Mouse (Mus musculus): ENCODE data around the gene Teddm2. TPM values are rescaled to one million over a fixed set of nuclear protein-coding genes. Genes with fewer than 3 reads are reported as not detected.
"Not testable (repeated sequence)": the region's sequence is repeated elsewhere in the genome, so short reads cannot be mapped to it uniquely, and the experiment has no call there.

The Teddm2 gene
- total RNA-seq, 2 experiments from 2014 or later, result 0.60 to 0.77 TPM

DNA sequence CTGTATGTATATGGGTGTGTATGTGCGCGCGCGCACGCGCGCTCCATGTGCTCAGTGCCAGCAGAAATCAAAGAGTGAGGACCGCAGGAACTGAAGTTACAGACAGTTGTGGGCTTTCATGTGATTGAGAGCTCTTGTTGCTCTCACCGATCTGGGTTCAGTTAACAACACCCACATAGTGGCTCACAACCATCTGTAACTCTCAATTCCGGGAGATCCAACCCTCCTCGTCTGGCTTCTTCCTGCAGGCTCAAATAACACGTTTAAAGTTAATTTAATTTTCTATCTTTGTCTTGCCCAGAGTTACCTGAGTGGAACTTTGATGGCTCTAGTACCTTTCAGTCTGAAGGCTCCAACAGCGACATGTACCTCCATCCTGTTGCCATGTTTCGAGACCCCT, 4.2 kb upstream of the Teddm2 start:
- no peak for DNase-seq

DNA sequence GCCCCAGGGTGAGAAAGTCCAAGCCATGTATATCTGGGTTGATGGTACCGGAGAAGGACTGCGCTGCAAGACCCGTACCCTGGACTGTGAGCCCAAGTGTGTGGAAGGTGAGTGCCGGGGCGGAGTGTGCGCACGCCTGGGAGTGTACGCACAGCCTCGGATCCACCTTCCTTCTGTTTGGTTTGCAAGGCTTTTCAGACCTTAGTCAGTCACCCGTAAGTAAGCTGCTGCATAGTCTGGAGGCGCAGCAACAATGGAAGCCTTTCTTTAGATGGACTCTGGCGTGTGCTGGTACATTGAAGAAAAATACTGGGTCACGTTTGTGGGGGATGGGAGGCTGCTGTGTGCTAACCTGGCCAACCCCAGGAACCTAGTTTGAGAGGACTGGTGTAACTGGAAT, 3.0 kb upstream of the Teddm2 start:
- no peak for DNase-seq

DNA sequence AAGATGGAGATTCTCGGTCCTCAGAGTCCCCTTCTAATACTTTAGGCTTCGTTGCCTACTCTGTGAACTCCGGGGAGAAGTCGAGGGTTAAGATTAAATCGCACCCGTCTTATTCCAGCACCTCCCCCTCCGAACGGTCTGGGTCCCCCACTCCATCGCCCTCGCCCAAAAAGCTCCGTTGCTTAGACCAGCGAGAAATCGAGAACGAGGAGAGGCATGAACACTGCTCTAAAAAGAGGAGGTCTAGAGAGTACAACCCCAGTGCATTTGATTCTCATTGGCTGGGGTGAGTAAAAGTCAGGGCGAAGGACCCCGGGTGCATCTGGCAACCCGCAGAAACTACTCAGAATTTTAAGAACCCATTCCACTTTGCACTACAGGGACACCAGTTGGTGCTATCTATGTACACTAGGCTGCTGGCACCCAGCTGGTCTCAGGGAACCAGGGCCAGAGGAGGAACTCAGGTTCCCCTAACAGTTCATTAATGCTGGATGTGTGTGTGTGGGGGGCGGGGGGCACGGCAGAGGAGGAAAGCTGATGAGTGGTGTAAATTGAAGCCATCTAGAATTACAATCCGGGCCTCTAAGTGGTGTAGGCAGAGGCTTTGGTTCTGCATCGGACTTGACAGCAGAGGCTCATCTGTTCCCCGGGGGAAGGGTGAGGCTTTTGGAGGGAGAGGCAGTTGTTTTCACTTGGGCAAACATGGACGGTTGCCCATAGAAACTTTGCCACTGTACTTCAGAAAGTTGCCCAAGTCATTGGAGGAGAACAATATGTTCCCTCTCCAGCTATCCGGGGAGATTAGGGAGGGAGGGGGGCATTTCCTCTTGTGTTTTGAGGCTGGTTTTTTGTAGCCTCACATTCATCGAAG, 1.1 kb upstream of the Teddm2 start:
- peak; percentile 79 to 86 for DNase-seq

DNA sequence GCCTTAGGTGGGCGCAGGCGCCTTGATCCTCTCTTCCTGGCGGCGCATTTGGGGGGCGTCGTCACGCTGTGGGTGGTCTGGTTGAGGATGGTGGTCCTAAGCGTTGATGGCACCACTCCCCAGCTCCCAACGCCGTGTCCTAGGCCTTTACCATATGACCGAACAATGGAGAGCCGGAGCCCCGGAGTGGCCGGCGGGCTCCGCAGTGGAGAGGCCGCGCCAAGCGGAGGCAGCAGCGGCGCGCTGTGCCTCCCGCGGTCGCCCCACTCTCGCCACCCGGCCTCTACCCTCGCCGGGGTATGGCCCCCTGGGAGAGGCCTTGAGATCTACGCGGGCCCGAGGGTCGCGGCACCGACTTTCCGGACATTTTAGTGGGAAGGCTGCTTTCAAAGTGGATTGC, 353 bp upstream of the Teddm2 start:
- no peak for DNase-seq

DNA sequence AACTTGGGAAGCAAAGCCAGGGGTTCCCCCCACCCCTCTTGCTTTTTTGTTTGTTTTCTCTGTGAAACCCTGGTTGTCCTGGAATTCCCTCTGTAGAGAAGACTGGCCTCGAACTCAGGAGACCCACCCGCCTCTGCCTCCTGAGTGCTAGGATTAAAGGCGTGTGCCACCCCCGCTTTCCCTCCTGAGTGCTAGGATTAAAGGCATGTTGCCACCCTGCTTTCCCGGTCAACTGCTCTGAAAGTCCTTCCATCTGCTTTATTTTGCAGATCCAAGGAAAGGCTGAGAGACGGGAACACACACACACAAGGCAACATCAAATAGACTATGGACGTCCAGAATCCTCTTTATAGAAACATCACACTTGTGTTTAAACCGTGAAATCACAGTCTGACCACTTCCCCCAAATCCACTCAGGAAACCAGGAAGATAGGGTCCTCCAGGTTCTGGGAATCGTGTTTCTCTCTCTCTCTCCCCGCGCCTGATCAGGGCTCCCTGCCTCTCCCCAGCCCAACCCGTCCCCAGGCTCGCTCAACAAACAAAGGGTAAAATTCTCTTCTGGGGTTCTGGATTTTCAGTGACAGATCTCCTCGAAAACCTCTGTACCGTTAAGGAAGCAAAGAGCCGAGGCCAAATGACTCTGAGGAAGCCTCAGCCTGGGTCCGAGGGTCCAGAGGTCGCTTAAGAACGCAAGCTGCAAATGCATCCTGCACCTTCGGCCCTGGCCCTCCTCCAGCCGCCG, 868 bp downstream of the Teddm2 start:
- DNase-seq, result no peak

DNA sequence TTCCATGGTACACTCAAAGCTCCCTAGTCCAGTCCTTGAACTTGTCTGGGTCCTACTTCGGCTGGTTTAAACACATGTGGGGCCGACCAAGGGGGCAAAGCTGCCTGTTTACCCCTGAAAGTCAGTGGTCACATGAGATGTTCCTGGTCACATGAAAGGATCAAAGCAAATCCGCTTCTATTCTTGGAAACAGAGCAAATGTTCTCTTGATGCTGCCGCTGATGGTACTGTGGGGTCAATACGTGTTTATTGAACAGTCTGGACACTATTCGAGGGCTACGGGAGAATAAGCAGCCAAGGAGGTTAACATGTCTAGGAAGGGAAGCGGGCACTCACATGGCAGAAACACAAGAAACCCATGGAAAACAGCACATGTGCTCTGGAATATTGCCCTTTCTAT, 2.8 kb downstream of the Teddm2 start:
- no peak for DNase-seq

DNA sequence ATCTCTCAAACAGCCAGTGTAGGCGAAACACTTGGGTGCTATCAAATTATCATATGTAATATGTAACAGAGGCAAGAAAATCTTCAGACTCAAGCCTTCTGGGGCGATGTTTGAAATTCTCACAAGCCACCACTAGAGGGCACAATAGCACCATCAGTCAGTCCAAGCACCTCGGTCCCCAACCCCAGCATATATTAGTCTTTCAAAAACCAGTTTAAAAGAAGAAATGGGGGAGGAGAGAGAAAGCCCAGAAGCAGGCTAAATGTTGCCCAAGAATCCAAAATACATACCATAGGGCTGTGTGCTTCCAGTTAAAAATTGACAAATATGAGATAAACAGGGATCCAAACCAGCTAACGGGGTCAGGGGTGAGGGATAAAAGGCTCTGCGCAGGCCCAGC, 5.0 kb downstream of the Teddm2 start:
- peak; percentile 79 to 86 for DNase-seq

DNA sequence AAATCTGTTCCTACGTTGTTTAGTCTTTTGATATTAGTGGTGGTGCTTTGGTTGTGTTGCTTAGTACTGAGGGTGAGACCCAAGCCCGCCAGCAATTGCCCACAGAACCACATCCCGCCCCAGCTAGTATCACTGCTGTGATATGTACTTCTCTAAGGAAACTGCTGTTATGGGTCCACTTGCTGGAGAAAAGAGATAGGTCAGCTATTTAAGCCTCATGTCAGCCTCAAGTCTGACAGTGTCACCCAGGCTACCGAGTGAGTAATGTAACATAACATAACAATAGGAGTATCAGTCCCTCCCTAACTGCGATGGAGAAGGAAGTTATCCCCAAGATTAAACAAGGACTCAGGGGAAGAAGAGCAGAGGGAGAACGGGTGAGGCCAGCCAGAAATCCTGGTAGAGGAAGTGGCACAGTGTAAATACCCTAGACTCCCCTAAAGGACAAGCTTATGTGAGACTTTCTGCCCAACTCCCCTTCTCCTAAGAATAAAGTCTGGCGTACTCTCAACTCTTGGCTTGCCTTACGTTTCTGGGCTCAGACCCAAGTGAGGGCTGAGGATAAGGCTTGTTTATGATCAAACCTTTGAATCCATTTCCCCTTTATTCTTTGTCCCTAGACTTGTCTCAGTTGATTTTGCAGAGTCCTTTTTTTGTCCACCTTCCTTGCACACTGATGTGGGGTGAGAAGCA, 5.7 kb downstream of the Teddm2 start:
- no peak for DNase-seq

DNA sequence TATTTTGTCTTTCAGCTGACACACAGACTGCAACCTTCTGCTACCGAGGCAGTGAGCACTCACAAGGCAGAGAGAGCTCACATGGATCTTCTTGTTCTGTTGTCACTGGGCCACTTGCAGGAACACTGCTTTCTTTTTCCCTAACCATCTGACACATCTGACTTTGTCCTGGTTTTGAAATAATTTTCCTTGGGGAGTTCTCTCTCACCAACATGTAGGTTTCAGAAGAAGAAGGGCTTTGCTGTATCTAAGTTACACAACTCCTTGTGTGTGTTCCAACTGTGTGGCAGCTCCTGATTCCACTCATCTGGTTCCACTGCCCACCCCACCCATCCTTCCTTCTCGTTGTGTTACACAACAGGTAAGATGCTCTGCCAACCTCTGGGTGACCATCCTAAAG, 6.3 kb downstream of the Teddm2 start:
- peak in 1 of 2 experiments; percentile 50 for DNase-seq

DNA sequence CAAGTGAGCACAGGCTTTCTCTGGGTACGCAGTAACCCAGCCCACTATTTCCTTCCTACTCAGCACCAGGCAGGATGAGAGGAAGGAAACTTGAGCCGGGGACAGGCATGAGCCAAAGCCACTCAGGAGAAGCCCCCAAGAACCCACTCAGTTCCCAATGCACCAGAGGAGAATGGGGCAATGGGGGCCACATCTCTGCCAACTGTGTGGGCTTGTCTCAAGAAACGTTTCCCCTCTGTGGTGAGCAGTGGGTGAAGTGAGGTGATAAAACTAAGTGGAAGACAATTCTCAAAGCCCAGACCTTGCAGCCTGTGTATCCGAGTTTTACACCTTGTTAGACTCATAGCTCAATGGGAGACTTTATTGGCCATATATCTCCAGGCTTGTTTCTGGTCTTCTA, 8.6 kb downstream of the Teddm2 start, which contains the start of gene Teddm1a:
TSS of gene Teddm1a (plus strand) at position 301 of the 400 bp plus-strand sequence.
- DNase-seq, result no peak

DNA sequence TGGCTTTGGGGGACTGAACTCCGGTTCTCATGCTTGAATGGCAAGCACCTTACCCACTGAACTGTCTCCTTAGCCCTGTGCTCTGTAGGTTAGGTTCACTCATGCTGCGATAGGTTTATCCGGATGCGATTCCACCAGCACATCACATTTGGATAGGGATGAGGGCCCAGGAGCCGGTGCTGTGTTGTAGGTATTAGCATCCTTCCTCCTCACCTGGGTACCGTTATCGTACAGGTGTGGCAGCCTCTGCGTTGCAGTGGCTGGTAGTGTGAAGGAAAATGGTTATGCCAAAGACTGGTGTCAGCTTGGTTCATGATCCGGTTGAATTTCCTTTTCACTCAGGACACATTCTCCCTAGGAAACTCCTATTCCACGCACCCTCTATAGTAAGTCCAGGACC, 9.9 kb downstream of the Teddm2 start:
- DNase-seq, result no peak

DNA sequence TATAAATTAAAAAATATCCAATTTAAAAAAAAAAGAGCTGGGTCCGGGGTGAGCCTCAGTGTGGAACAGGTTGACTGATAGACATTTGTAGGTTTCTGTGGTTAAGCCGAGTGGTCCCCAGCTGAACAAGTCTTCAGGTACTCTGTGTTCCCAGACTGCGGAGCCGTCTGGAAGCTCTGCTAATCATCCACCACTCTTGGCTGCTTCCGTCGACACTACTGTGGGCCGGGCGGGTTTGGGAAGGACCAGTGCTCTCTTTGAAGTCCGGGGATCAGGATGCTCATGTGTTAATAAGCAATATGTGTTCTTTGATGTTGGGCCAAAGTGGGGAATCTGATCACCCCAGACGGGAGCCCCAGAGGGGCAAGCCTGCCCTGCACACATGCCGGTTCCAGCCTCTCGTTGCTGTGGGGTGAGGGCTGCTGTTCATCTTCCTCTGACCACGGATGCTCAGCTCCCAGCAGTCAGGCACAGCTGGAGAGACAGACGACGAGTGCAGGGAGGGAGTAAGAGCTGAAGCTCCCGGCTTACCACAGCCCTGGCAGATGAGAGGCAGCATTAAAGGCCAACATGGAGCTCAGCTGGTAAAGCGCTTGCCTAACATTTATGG, 13.9 kb downstream of the Teddm2 start:
- DNase-seq, result no peak

DNA sequence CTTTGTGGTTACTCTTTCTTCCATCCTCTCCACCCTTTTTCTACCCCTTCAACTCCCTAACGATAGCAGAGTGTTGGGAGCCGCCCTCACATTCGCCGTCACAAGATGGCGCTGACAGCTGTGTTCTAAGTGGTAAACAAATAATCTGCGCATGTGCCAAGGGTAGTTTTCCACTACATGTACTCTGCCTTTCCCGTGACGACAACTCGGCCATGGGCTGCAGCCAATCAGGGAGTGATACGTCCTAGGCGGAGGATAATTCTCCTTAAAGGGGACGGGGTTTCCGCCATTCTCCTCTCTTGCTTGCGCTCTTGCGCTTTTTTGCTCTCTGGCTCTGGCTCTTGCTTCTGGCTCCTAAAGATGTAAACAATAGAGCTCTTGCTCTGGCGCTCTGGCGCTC, 19.6 kb downstream of the Teddm2 start:
- DNase-seq, result not testable (repeated sequence)

DNA sequence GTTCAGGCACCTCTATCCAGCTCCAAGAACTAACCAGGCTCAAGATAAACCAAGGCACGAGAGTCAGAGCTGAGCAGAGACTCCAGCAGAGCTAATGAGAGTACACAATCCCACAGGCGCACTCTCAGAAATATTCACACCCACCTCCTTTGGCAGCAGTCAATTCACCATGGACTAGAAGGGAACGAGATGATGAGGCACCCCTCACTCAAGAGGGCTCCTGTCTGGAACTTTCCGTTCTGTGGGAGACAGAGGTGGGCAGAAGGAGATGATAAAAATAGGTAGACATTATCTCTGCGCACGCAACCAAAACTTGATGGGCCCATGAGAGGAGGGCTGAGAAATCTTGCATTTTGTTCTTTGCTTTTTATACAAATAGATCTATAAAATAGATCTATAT, 26.0 kb downstream of the Teddm2 start, which contains the start of gene Teddm1b:
TSS of gene Teddm1b (plus strand) at position 301 of the 400 bp plus-strand sequence.
- no peak for DNase-seq

DNA sequence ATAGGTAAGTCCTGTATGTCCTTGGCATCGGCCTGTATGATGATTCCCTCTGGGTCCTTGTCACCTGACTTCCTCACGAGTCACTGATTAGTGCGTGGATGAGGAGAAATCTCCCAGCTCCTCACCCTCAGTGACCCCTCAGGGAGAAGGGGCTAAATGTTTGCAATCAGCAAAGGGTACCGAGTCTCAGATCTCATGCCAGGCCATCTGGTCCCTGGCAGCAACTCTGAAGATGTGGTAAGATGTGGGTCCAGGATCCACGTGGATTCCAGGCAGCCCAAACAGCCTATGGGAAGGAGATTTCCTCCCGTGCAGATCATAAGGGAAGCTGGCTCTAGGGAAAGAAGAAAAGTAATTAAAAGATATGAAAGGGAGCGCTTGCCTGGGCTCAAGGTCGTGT, 44.1 kb downstream of the Teddm2 start:
- DNase-seq, result no peak

DNA sequence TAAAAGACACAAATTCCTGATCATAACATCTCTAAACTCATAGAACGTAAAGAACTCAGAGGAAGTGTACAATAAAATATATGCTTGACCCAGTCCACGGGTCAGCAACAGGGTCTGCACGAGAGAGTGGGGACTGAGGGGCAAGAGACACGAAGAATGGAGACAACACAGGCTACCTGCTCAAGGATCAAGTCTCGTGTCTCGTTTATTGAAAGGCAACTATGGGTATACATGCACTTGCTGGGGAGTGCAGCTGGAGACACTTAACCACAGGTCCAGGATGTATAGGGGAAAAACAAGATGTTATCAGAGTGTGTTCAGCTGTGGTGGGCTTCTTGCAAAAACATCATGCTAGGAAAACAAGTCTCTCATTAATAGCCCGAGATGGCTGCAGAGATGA, 47.3 kb downstream of the Teddm2 start:
- not testable (repeated sequence) for DNase-seq

DNA sequence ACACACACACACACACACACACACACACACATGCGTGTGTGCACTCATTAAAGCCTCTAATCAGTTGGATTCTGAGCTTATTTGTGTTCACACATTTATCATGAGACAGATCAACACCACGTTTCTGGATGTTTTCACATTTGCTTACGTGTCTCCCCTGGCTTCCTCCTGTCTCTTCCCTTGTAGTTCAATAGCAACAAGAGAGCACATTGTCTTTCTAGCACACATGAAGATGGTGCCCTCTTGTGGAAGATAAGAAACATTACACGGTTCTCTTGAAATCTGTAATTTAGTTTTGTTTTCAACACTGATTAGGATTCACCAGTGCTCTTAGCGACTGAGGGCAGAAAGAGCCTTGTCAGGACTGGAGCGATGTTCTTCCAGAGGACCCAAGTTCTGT, 53.2 kb downstream of the Teddm2 start:
- peak in 1 of 2 experiments; percentile 26 for DNase-seq

DNA sequence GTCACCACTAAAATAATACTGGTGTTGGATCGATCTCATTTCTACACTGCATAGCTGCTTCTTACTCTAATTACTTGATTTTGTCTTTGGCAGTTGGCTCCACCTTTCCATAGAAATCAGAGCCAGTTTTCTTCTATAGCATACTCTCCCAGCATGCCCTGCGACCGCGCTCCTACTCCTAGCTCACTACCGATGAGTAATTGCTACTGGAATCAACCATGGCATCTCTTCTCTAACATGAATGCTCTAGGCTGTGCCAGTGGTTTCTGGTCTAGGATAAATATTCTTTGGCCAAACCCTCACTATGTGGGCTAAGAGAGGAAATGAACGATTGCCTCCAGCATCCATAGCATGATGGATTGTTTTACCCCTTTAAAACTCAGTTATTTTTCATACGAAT, 53.6 kb downstream of the Teddm2 start:
- DNase-seq, result no peak

DNA sequence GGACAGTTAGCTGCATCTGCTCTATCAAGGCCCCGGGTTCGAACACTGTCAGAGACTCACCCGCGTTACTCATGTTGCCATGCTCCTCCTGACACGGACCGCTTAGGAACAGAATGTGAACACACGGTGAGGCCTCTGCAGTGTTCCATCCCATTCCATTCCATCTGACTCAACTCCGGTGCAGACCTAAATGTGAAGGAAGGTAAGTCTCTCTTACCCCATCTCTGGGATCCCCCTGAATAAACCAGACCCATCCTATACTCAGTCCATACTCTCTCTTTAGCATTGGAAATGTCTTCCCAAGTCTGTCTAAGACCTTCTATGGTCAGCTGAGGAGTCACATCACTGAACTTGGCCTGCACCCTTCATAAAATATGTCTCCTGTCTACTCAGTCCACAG, 56.0 kb downstream of the Teddm2 start, which contains the start of gene Rgsl1:
TSS of gene Rgsl1 (minus strand) at position 101 of the 400 bp plus-strand sequence.
- DNase-seq, result no peak

DNA sequence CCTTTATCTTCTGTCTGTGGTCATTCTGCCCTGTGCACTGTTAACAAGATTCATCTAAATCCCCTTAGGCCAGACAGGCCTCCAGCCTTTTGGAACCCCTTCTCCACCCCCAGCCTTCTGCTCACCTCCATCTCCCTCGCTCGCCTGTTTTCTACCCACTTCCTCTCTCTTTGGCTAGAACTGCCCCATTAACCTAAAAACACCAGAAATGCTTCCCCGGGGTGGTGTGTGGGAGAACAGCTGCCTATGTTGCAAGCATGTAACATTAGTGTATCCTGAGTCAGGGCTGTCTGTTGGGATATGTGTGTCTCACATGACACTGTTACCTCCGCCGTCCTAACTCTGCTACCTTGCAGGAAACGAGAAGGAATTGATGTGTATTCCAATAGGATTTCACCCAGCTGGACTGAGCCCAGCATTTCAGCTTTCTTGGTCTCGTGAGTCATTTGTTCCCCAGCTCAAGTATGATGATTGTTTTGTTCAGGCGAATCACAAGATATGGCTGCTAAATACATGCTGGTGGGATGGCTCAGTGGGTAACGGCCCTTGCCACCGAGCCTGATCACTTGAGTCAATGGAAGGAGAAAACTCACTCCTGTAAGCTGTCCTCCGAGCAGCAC, 57.8 kb downstream of the Teddm2 start:
- DNase-seq, result peak in 1 of 2 experiments; percentile 6

DNA sequence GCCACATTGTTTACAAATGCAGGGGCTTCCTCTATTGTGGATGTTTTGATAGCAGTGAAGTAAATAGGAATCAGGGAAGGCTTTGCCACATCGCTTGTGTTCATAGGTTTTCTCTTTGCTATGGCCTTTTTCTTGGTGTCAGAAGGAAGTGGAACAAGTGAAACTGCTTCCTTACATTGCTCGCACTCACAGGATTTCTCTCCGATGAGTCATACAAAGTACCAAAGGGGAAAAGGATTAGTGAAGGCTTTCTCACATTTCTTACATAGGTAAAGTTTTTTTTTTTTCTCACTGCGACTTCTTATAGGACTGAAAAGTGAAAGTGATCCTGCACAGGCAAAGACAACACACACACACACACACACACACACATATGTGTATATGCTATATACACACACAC, 64.0 kb downstream of the Teddm2 start:
- DNase-seq, result no peak

DNA sequence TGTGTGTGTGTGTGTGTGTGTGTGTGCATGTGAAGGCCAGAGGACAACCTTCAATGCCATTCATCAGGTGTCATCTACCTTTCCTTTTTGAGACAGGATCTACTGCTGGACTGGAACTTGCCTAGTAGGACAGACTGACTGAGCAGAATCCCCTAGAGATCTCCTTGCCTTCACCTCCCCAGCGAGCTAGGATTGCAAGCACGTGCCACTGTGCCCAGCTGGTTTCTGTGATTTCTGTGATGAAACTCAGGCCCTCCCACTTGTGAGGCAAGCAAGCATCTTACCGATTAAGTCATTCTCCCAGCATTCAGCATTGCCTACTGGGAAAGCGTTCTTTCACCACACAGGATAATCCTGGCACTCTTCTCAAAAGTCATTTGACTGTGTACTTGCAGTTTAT, 69.3 kb downstream of the Teddm2 start:
- DNase-seq, result peak in 1 of 2 experiments; percentile 7
